8 mouse cellular contexts compared by ENCODE assay signal in the genomic region with DNA sequence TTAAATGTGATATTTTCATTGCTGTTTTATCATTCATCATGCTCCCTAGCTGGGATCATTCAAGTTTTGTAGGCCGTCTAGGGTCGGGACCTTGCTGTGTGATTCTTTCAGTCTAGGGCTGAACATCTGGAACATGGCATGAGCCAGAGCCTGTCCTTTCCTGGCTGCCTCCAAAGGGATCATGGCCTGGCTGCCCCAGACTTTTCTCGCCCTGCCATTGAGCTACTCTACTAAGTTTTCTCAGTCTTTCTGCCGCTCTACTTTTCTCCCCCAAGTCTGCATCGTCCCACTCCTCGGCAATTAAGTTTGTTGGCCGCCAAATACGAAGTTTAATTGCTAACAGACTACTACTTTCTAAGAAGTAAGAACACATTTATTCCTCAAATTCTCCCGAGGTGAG. TPM values are rescaled to one million over a fixed set of nuclear protein-coding genes. Genes with fewer than 3 reads are reported as not detected.
DNase-seq lines count a peak whose midpoint lies in the region; ATAC-seq and TF ChIP-seq lines count a peak whose summit lies in the region.

No protein-coding gene starts in this region.

- WGBS in embryonic facial prominence, embryonic 14.5 days, result 13% methylated on average over 9 of the region's 9 CpGs
- 20% methylated on average over 9 of the region's 9 CpGs for WGBS in intestine, embryonic 14.5 days

- peak overlapping the region; percentile 60 for H3K4me2 ChIP-seq in embryonic facial prominence, embryonic 14.5 days (ENCODE audit: low read depth, low read length)
- H3K4me2 ChIP-seq in intestine, embryonic 14.5 days (ENCODE audit: low read length), result peak overlapping the region; percentile 61

- H3K36me3 ChIP-seq in embryonic facial prominence, embryonic 14.5 days (ENCODE audit: control insufficient read depth, insufficient read depth, low read length), result peaks cover 62% of the 10 kb centered on the region
- peaks cover 30% of the 10 kb centered on the region for H3K36me3 ChIP-seq in intestine, embryonic 14.5 days (ENCODE audit: control insufficient read depth, insufficient read depth, low read length)

- no peak for DNase-seq in left cerebral cortex, adult 2 months (ENCODE audit: extremely low spot score in 1 of 2, low spot score in 2 of 2)
- DNase-seq in left cerebral cortex, postnatal 25 days (ENCODE audit: low spot score in 2 of 2), result no peak
- DNase-seq in embryonic facial prominence, embryonic 14.5 days (ENCODE audit: low spot score), result peak; percentile 26
- no peak for DNase-seq in intestine, embryonic 14.5 days (ENCODE audit: low spot score)
- DNase-seq in lung, postnatal 14 days, result peak; percentile 28
- DNase-seq in layer of hippocampus, adult 9-10 months (ENCODE audit: low spot score), result no peak
- no peak for DNase-seq in testis, postnatal 10 days (ENCODE audit: low spot score)
- DNase-seq in yolk sac, embryonic 10.5 days (ENCODE audit: low spot score), result no peak

- H3K27me3 ChIP-seq in embryonic facial prominence, embryonic 14.5 days (replicated peaks; ENCODE audit: control insufficient read depth, insufficient read depth, low read length), result no peaks in the 10 kb centered on the region
- H3K27me3 ChIP-seq in intestine, embryonic 14.5 days (replicated peaks; ENCODE audit: control insufficient read depth, insufficient read depth, low read length), result no peaks in the 10 kb centered on the region

- peak overlapping the region; percentile 88 for H3K4me3 ChIP-seq in left cerebral cortex, adult 2 months
- peak overlapping the region; percentile 95 for H3K4me3 ChIP-seq in embryonic facial prominence, embryonic 14.5 days (ENCODE audit: low read depth, low read length)
- peak overlapping the region; percentile 95 for H3K4me3 ChIP-seq in intestine, embryonic 14.5 days (ENCODE audit: low read depth, low read length)

- peak overlapping the region; percentile 93 for H3K9ac ChIP-seq in embryonic facial prominence, embryonic 14.5 days (ENCODE audit: low read depth, low read length)
- H3K9ac ChIP-seq in intestine, embryonic 14.5 days (ENCODE audit: low read length), result peak overlapping the region; percentile 92

- peaks cover 11% of the 10 kb centered on the region; the same call in 1 of the 2 replicates for H3K4me1 ChIP-seq in embryonic facial prominence, embryonic 14.5 days (ENCODE audit: control insufficient read depth, insufficient read depth, low read length)
- peaks cover 13% of the 10 kb centered on the region for H3K4me1 ChIP-seq in intestine, embryonic 14.5 days (replicated peaks; ENCODE audit: control insufficient read depth, insufficient read depth, low read length)

- intact Hi-C loops in left cerebral cortex, adult 2 months (cut with DNase I), result loop anchor here (1.0 kb wide), 1 partner anchor 55 kb away; a partner anchor contains a TSS
- intact Hi-C loops in left cerebral cortex, postnatal 25 days (cut with DNase I), result loop anchor here (2.0 kb wide), 1 partner anchor 38 kb away; a partner anchor contains a TSS

- ATAC-seq in embryonic facial prominence, embryonic 14.5 days (ENCODE audit: low read depth), result no peak
- ATAC-seq in intestine, embryonic 14.5 days (replicated peaks; ENCODE audit: low FRiP score, low TSS enrichment, low read depth), result peak; percentile 54

- no peaks in the 10 kb centered on the region for H3K9me3 ChIP-seq in embryonic facial prominence, embryonic 14.5 days (ENCODE audit: control insufficient read depth, low read length)
- no peaks in the 10 kb centered on the region for H3K9me3 ChIP-seq in intestine, embryonic 14.5 days (ENCODE audit: control insufficient read depth, low read length)

- H3K27ac ChIP-seq in left cerebral cortex, adult 2 months, result peak overlapping the region; percentile 42
- H3K27ac ChIP-seq in embryonic facial prominence, embryonic 14.5 days (replicated peaks; ENCODE audit: low read depth, low read length), result peak overlapping the region; percentile 77
- H3K27ac ChIP-seq in intestine, embryonic 14.5 days (ENCODE audit: low read depth), result no peak overlapping the region

- TF ChIP-seq CTCF in left cerebral cortex, adult 2 months (IDR thresholded peaks at IDR 0.05), result no peak

RNA-seq across cellular contexts. Expression of a gene that starts 1.2 kb away (rescaled TPM):
- 10 to 100 TPM; 64.2 to 71.0 TPM for total RNA-seq in left cerebral cortex, adult 2 months (2021)
- 10 to 100 TPM; 65.5 to 71.3 TPM for total RNA-seq in left cerebral cortex, postnatal 25 days (2021)
- polyA plus RNA-seq in embryonic facial prominence, embryonic 14.5 days (2014; fragmentation: Nextera tagmentation; extraction: Ambion mirVana), result 77.1 and 77.2 TPM in 2 replicates
- 59.9 and 60.7 TPM in 2 replicates for polyA plus RNA-seq in intestine, embryonic 14.5 days (2014; fragmentation: Nextera tagmentation; extraction: Ambion mirVana)

RNA-seq across cellular contexts. Expression of a gene that starts 19.5 kb away (rescaled TPM):
- total RNA-seq in left cerebral cortex, adult 2 months (2021), result 10 to 100 TPM; 17.2 to 17.8 TPM
- 10 to 100 TPM; 14.3 to 17.8 TPM for total RNA-seq in left cerebral cortex, postnatal 25 days (2021)
- 17.4 and 22.4 TPM in 2 replicates for polyA plus RNA-seq in embryonic facial prominence, embryonic 14.5 days (2014; fragmentation: Nextera tagmentation; extraction: Ambion mirVana)
- 25.4 and 26.4 TPM in 2 replicates for polyA plus RNA-seq in intestine, embryonic 14.5 days (2014; fragmentation: Nextera tagmentation; extraction: Ambion mirVana)

RNA-seq across cellular contexts. Expression of a gene that starts 38.6 kb away (rescaled TPM):
- total RNA-seq in left cerebral cortex, adult 2 months (2021), result 100 to 1,000 TPM in 1 of 2 experiments, 10 to 100 TPM in 1; 91.9 to 106 TPM
- total RNA-seq in left cerebral cortex, postnatal 25 days (2021), result 100 to 1,000 TPM in 1 of 2 experiments, 10 to 100 TPM in 1; 98.1 to 103 TPM
- 507 and 572 TPM in 2 replicates for polyA plus RNA-seq in embryonic facial prominence, embryonic 14.5 days (2014; fragmentation: Nextera tagmentation; extraction: Ambion mirVana)
- polyA plus RNA-seq in intestine, embryonic 14.5 days (2014; fragmentation: Nextera tagmentation; extraction: Ambion mirVana), result 482 and 490 TPM in 2 replicates

RNA-seq across cellular contexts. Expression of a gene that starts 44.2 kb away (rescaled TPM):
- total RNA-seq in left cerebral cortex, adult 2 months (2021), result 1 to 10 TPM; 3.0 to 3.3 TPM
- 1 to 10 TPM; 2.1 to 2.3 TPM for total RNA-seq in left cerebral cortex, postnatal 25 days (2021)
- polyA plus RNA-seq in embryonic facial prominence, embryonic 14.5 days (2014; fragmentation: Nextera tagmentation; extraction: Ambion mirVana), result 200 and 225 TPM in 2 replicates
- polyA plus RNA-seq in intestine, embryonic 14.5 days (2014; fragmentation: Nextera tagmentation; extraction: Ambion mirVana), result 187 and 209 TPM in 2 replicates

RNA-seq across cellular contexts. Expression of a gene that starts 52.2 kb away (rescaled TPM):
- 10 to 100 TPM; 15.3 to 19.3 TPM for total RNA-seq in left cerebral cortex, adult 2 months (2021)
- total RNA-seq in left cerebral cortex, postnatal 25 days (2021), result 10 to 100 TPM; 15.1 to 15.9 TPM
- polyA plus RNA-seq in embryonic facial prominence, embryonic 14.5 days (2014; fragmentation: Nextera tagmentation; extraction: Ambion mirVana), result 22.1 and 24.7 TPM in 2 replicates
- polyA plus RNA-seq in intestine, embryonic 14.5 days (2014; fragmentation: Nextera tagmentation; extraction: Ambion mirVana), result 21.6 and 21.9 TPM in 2 replicates

Comparison
In these comparisons a context has a peak if more than half of its experiments do, and no peak if none do; other contexts are left out.
1. DNase-seq: peak in embryonic facial prominence, embryonic 14.5 days (single experiment) and lung, postnatal 14 days (single experiment); none in left cerebral cortex, adult 2 months (0 of 2), left cerebral cortex, postnatal 25 days (0 of 2), intestine, embryonic 14.5 days (single experiment), layer of hippocampus, adult 9-10 months (single experiment), testis, postnatal 10 days (single experiment) and yolk sac, embryonic 10.5 days (single experiment).
2. Peak in every context shown above with its lines, with median percentiles within 50 percentile points of each other: H3K4me3 ChIP-seq.